Mouse (Mus musculus) hindbrain, embryonic 16.5 days (tissue): ENCODE results near the gene Abcb6. TPM values are rescaled to one million over a fixed set of nuclear protein-coding genes. Genes with fewer than 3 reads are reported as not detected.

ENCODE experiments used
- ATAC-seq: fragments of 200-750 bp; cut with Nextera tagmentation; 2 replicates; pipeline ENCODE4 v1.8.0; 2017; ENCODE audit warnings: moderate TSS enrichment, moderate library complexity
- H3K27ac ChIP-seq: fragments of 300-500 bp; sonication (generic); 2 replicates; pipeline ENCODE4 v1.5.1; 2014; ENCODE audit warnings: low read depth, mild to moderate bottlenecking, control low read depth, low read length, moderate library complexity
- H3K27me3 ChIP-seq: fragments of 300-500 bp; sonication (generic); replicated peaks from 2 replicates; pipeline ENCODE4 v1.6.1; 2014; ENCODE audit warnings: low read length; ENCODE audit not compliant: control insufficient read depth, insufficient read depth
- H3K36me3 ChIP-seq: fragments of 300-500 bp; sonication (generic); 2 replicates; pipeline ENCODE4 v1.6.1; 2014; ENCODE audit warnings: mild to moderate bottlenecking, low read length, moderate library complexity, mixed read lengths; ENCODE audit not compliant: control insufficient read depth, insufficient read depth
- H3K4me1 ChIP-seq: fragments of 300-500 bp; sonication (generic); 2 replicates; pipeline ENCODE4 v1.6.1; 2014; ENCODE audit warnings: low read depth, low read length; ENCODE audit not compliant: control insufficient read depth, insufficient read depth
- H3K4me2 ChIP-seq: fragments of 300-500 bp; sonication (generic); 2 replicates; pipeline ENCODE4 v1.6.1; 2014; ENCODE audit warnings: mild to moderate bottlenecking, low read length, control low read depth, moderate library complexity
- H3K4me3 ChIP-seq: fragments of 300-500 bp; sonication (generic); 2 replicates; pipeline ENCODE4 v1.5.1; 2014; ENCODE audit warnings: mild to moderate bottlenecking, low read length, control low read depth, moderate library complexity
- H3K9ac ChIP-seq: fragments of 300-500 bp; sonication (generic); 2 replicates; pipeline ENCODE4 v1.6.1; 2014; ENCODE audit warnings: low read depth, mild to moderate bottlenecking, control low read depth, low read length, moderate library complexity
- H3K9me3 ChIP-seq: fragments of 300-500 bp; sonication (generic); 2 replicates; pipeline ENCODE4 v1.6.1; 2014; ENCODE audit warnings: mild to moderate bottlenecking, low read length, moderate library complexity; ENCODE audit not compliant: control insufficient read depth
- WGBS: fragments of 180-500 bp; shearing (Covaris S2); extraction: QIAGEN DNeasy Blood & Tissue Kit; methylation state at CpG from one replicate; pipeline ENCODE4 v1.1.7; 2014; 5-methylcytosine and 5-hydroxymethylcytosine counted together
- polyA plus RNA-seq: library from polyadenylated mRNA; unstranded; fragments of >200 nt; fragmentation: Nextera tagmentation; extraction: Ambion mirVana; gene quantifications from 2 replicates; pipeline ENCODE4 v1.2.1, GENCODE M21; 2015

Abcb6 gene
- polyA plus RNA-seq, result 53.9 and 57.6 TPM in 2 replicates

DNA sequence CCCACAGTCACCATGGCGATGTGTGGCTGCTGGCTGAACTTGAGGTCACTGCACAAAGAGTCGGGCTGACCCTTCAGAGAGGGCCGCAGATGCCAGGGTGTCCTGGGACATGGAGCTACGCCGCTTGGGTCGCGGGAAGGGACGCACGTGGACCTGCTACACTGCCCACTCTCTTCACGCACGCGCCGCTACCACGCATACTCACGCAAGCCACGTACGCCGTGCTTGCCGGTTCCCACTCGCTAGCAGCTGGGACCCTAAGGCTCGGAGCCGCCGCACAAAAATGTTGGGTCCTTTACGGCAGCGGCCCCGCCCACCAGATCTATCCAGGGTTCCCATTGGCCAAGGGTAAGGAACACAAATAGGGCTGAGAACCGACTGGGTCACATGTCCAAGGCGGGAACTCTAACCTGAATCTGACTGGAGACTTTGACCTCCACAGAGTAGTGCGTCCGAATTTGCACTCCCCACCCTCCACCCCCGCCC is at the start of gene Abcb6:
Gene Abcb6 (minus strand): TSS at position 288 of the 486 bp plus-strand sequence.
- no peaks in the 10 kb centered on the region for H3K9me3 ChIP-seq
- H3K36me3 ChIP-seq, result peaks cover 34% of the 10 kb centered on the region
- peak; percentile 92 for ATAC-seq
- H3K27ac ChIP-seq, result peak within 1 kb of the TSS; percentile 60
- peaks cover 22% of the 10 kb centered on the region for H3K4me1 ChIP-seq
- H3K9ac ChIP-seq, result peak within 1 kb of the TSS; percentile 70
- peak within 1 kb of the TSS; percentile 61 for H3K4me3 ChIP-seq
- H3K27me3 ChIP-seq, result no peaks in the 10 kb centered on the region
- under 1% methylated on average over 31 of the region's 31 CpGs for WGBS
- peak within 1 kb of the TSS; percentile 91 for H3K4me2 ChIP-seq

GRCm38 (mm10) chr1:75229158-75229557 is 49.0 kb upstream of the Abcb6 start:
- 73% methylated on average over 4 of the region's 4 CpGs for WGBS

GRCm38 (mm10) chr1:75227653-75228052 is 47.5 kb upstream of the Abcb6 start:
- H3K4me2 ChIP-seq, result no peak overlapping the region
- ATAC-seq, result no peak
- no peaks in the 10 kb centered on the region for H3K27me3 ChIP-seq
- H3K4me3 ChIP-seq, result no peak overlapping the region
- H3K9me3 ChIP-seq, result no peaks in the 10 kb centered on the region
- WGBS, result 78% methylated on average over 1 of the region's 1 CpGs
- no peak overlapping the region for H3K9ac ChIP-seq
- no peak overlapping the region for H3K27ac ChIP-seq
- H3K36me3 ChIP-seq, result no peaks in the 10 kb centered on the region
- no peaks in the 10 kb centered on the region for H3K4me1 ChIP-seq

More at GRCm38 (mm10) chr1:75229158-75229557, 49.0 kb upstream of the Abcb6 start:
- Histone ChIP-seq H3K4me2 (no peak overlapping the region), H3K4me1 (no peaks in the 10 kb centered on the region), H3K4me3 (no peak overlapping the region), H3K9me3 (no peaks in the 10 kb centered on the region), H3K9ac (no peak overlapping the region), H3K27me3 (no peaks in the 10 kb centered on the region), H3K27ac (no peak overlapping the region), H3K36me3 (no peaks in the 10 kb centered on the region)
- no peak for ATAC-seq

GRCm38 (mm10) chr1:75226138-75226537 is 45.9 kb upstream of the Abcb6 start:
- no peak overlapping the region for H3K4me3 ChIP-seq
- no peak overlapping the region for H3K4me2 ChIP-seq
- H3K36me3 ChIP-seq, result no peaks in the 10 kb centered on the region
- no peak overlapping the region for H3K27ac ChIP-seq
- H3K9me3 ChIP-seq, result no peaks in the 10 kb centered on the region
- ATAC-seq, result no peak
- no peak overlapping the region for H3K9ac ChIP-seq
- H3K27me3 ChIP-seq, result peaks cover under 1% of the 10 kb centered on the region; the same call in 1 of the 2 replicates
- H3K4me1 ChIP-seq, result no peaks in the 10 kb centered on the region
- WGBS, result 88% methylated on average over 2 of the region's 2 CpGs

DNA sequence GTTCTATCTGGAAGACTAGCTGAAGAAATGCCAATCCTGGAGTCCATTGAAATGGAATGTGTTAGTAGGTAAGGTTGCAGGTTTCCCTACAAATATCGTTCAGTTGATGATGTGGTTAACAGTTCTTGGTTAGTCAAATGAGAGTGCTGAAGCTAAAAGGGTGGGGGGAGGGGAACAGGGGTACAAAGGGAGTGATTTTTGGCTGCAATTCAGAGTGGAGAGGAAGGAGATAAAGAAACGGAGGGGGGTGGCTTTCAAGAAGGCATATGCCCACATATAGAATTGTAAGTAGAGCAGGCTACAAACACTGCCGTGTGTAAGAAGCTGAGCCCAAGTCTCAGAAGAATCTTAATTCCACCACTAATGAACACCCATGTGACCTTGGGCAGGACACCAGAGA is 45.3 kb upstream of the Abcb6 start:
- H3K36me3 ChIP-seq, result no peaks in the 10 kb centered on the region
- ATAC-seq, result no peak
- H3K4me2 ChIP-seq, result no peak overlapping the region
- 60% methylated on average over 3 of the region's 3 CpGs for WGBS
- H3K27ac ChIP-seq, result no peak overlapping the region
- H3K9ac ChIP-seq, result no peak overlapping the region
- H3K4me3 ChIP-seq, result no peak overlapping the region
- peaks cover 7% of the 10 kb centered on the region for H3K27me3 ChIP-seq
- H3K4me1 ChIP-seq, result no peaks in the 10 kb centered on the region
- no peaks in the 10 kb centered on the region for H3K9me3 ChIP-seq

DNA sequence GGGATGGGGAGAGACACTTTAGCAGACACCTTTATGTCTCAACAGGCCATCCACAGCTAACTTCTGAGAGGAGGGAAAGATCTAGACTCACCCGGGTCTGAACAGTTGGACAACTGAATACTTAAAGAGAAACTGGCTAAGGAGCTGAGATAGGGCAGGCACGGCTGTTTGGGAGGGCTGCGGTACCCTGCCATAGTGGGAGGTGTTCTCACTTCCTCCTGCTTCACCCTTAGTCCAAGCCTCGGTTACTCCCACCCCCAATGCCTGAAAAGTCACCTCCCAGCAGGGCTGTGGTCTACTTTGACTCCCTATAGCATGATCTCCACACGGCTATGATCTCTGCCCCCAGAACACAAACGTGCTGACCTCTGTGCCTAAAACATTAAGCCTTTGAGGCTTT is 43.3 kb upstream of the Abcb6 start:
- WGBS, result 80% methylated on average over 6 of the region's 6 CpGs
- H3K27me3 ChIP-seq, result peaks cover 9% of the 10 kb centered on the region
- ATAC-seq, result no peak

GRCm38 (mm10) chr1:75222926-75223325 is 42.7 kb upstream of the Abcb6 start:
- WGBS, result 82% methylated on average over 6 of the region's 6 CpGs
- Histone ChIP-seq H3K36me3 (no peaks in the 10 kb centered on the region), H3K4me1 (peaks cover 9% of the 10 kb centered on the region), H3K4me3 (no peak overlapping the region), H3K9me3 (no peaks in the 10 kb centered on the region), H3K9ac (no peak overlapping the region), H3K27ac (no peak overlapping the region), H3K4me2 (no peak overlapping the region), H3K27me3 (peaks cover 9% of the 10 kb centered on the region)
- no peak for ATAC-seq

More for the DNA sequence above, 43.3 kb upstream of the Abcb6 start:
- Histone ChIP-seq H3K27ac (no peak overlapping the region), H3K9ac (no peak overlapping the region), H3K4me2 (no peak overlapping the region), H3K4me3 (no peak overlapping the region), H3K4me1 (peaks cover 4% of the 10 kb centered on the region), H3K9me3 (no peaks in the 10 kb centered on the region), H3K36me3 (no peaks in the 10 kb centered on the region)

DNA sequence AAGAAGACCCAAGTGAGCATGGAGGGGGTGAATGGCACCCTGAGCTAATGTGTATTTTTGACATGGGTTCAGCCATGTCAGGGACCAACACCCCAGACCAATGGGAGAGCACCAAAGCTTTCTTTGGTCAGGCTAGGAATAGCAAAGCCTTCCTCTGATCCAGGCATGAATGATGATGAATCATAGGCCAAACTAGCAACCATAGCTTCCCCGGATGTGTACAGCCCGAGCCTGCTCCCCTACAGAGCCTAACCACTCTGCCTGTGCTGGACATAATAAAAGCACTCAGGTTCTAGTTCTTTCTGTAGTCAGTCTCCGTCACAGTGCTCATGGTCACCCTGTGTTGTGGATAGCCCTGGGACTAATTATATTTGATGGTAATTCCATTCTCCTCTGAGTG is 41.3 kb upstream of the Abcb6 start:
- no peaks in the 10 kb centered on the region for H3K36me3 ChIP-seq
- H3K9me3 ChIP-seq, result no peaks in the 10 kb centered on the region
- no peak overlapping the region for H3K4me2 ChIP-seq
- no peak overlapping the region for H3K27ac ChIP-seq
- no peak for ATAC-seq
- no peak overlapping the region for H3K4me3 ChIP-seq
- 79% methylated on average over 3 of the region's 3 CpGs for whole genome bisulfite sequencing
- H3K27me3 ChIP-seq, result peaks cover 16% of the 10 kb centered on the region
- H3K4me1 ChIP-seq, result peaks cover 9% of the 10 kb centered on the region
- H3K9ac ChIP-seq, result no peak overlapping the region

GRCm38 (mm10) chr1:75219531-75219930 is 39.3 kb upstream of the Abcb6 start, which contains the start of gene Tuba4a:
TSS of gene Tuba4a (minus strand) at chr1:75219865.
- Histone ChIP-seq H3K9me3 (no peaks in the 10 kb centered on the region), H3K4me2 (peak within 1 kb of the TSS; percentile 89), H3K36me3 (peaks cover 4% of the 10 kb centered on the region), H3K4me1 (peaks cover 9% of the 10 kb centered on the region), H3K4me3 (peak within 1 kb of the TSS; percentile 56), H3K9ac (peak within 1 kb of the TSS; percentile 66), H3K27ac (no peak within 1 kb of the TSS; the same call in 1 of the 2 replicates), H3K27me3 (peaks cover 16% of the 10 kb centered on the region)
- peak; percentile 53 for ATAC-seq
- WGBS, result under 1% methylated on average over 34 of the region's 34 CpGs
